Mouse (Mus musculus) liver, postnatal 0 days (tissue): ENCODE measurements around the gene Crip2. TPM values are rescaled to one million over a fixed set of nuclear protein-coding genes. Genes with fewer than 3 reads are reported as not detected.

Experiments
- ATAC-seq: fragments of 200-750 bp; cut with Nextera tagmentation; 2 replicates; pipeline ENCODE4 v1.8.0; 2017; ENCODE audit warnings: mild to moderate bottlenecking, moderate library complexity
- DNase-seq: peaks from one replicate; pipeline ENCODE4 v3.0.0-alpha.2; 2016
- H3K27ac ChIP-seq: fragments of 300-500 bp; sonication (generic); 2 replicates; pipeline ENCODE4 v1.5.1; 2014; ENCODE audit warnings: antibody characterized with exemption, moderate library complexity, mild to moderate bottlenecking, low read depth
- H3K27me3 ChIP-seq: fragments of 300-500 bp; sonication (generic); 2 replicates; pipeline ENCODE4 v1.6.1; 2014; ENCODE audit warnings: low read length, control low read depth, mixed read lengths; ENCODE audit not compliant: insufficient read depth
- H3K36me3 ChIP-seq: fragments of 300-500 bp; sonication (generic); replicated peaks from 2 replicates; pipeline ENCODE4 v1.6.1; 2014; ENCODE audit warnings: mild to moderate bottlenecking, control low read depth, low read length, moderate library complexity, mixed read lengths; ENCODE audit not compliant: insufficient read depth
- H3K4me1 ChIP-seq: fragments of 300-500 bp; sonication (generic); 2 replicates; pipeline ENCODE4 v1.6.1; 2014; ENCODE audit warnings: antibody characterized with exemption, mild to moderate bottlenecking, control low read depth; ENCODE audit not compliant: insufficient read depth
- H3K4me2 ChIP-seq: fragments of 300-500 bp; sonication (generic); 2 replicates; pipeline ENCODE4 v1.6.1; 2014; ENCODE audit warnings: low read depth, mild to moderate bottlenecking, low read length, moderate library complexity, mixed read lengths
- H3K4me3 ChIP-seq: fragments of 300-500 bp; sonication (generic); 2 replicates; pipeline ENCODE4 v1.5.1; 2014; ENCODE audit warnings: low read depth, low read length
- H3K9ac ChIP-seq: fragments of 300-500 bp; sonication (generic); replicated peaks from 2 replicates; pipeline ENCODE4 v1.6.1; 2014; ENCODE audit warnings: mild to moderate bottlenecking, moderate library complexity
- H3K9me3 ChIP-seq: fragments of 300-500 bp; sonication (generic); 2 replicates; pipeline ENCODE4 v1.6.1; 2016; ENCODE audit warnings: mild to moderate bottlenecking, control low read depth, low read length, mixed read lengths
- CTCF ChIP-seq: sonication (generic); IDR thresholded peaks from 2 replicates; pipeline ENCODE4 v1.5.1; 2016; ENCODE audit warnings: antibody characterized with exemption, low read depth
- EP300 ChIP-seq: IDR thresholded peaks from 2 replicates; pipeline ENCODE4 v1.6.1; 2016; ENCODE audit warnings: antibody characterized with exemption, low read depth, mild to moderate bottlenecking
- WGBS: fragments of 180-500 bp; shearing (Covaris S2); extraction: QIAGEN DNeasy Blood & Tissue Kit; methylation state at CpG from one replicate; pipeline ENCODE4 v1.1.7; 2014; ENCODE audit not compliant: insufficient replicate concordance; 5-methylcytosine and 5-hydroxymethylcytosine counted together
- polyA plus RNA-seq: library from polyadenylated mRNA; unstranded; fragments of >200 nt; fragmentation: Nextera tagmentation; extraction: Ambion mirVana; gene quantifications from 2 replicates; pipeline ENCODE4 v1.2.1, GENCODE M21; 2015

The Crip2 gene
- polyA plus RNA-seq, 1 experiment from 2014 or later = 67.4 TPM

DNA sequence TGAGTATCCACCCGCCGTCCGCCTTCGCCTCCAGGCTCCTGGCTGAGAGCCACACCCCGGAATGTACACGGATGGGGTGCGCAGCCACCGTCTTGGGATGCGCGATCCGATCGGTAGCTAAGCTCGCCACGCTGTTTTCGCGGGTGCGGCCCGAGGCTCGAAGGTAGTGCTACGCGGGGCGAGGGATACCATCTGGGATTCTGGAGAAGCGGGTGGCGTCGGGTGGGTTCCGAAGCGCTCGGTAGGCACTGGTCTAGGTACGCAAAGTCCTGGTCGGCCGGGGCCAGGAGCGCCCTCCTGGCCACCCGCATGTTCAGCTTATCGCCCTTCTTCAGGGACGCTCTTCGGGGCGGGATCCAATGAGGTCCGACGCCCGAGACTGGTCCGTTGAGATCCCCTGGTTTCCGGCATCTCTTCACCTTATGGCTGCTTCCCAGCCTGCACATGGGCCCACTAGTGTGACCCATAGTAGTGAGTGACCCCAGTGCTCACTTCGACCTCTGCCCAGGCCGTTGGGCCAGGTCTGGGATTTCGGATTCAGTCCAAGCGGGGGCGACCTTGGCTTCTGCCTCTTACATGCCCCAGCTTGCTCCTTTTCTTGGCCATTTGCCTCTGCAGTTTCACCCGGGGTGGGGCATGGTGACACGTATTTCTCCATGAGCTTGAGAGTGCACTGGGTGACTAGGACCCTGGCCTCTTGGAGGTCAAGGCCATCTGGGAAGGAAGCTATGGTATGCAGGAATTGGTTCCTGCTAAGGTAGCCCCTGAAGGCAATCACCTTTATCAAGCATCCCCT is 778 bp downstream of the Crip2 start:
- TF ChIP-seq EP300 (no peak), CTCF (no peak)

GRCm38 (mm10) chr12:113141531-113141973 is 1.5 kb downstream of the Crip2 start:
- peaks cover 34% of the 10 kb centered on the region for H3K4me1 ChIP-seq
- peak overlapping the region; percentile 50 for H3K4me3 ChIP-seq
- 23% methylated on average over 8 of the region's 8 CpGs for WGBS
- peak overlapping the region; percentile 56 for H3K9ac ChIP-seq
- peak overlapping the region; percentile 74 for H3K27ac ChIP-seq
- TF ChIP-seq CTCF (no peak), EP300 (no peak)
- DNase-seq = peak; percentile 59
- peaks cover 32% of the 10 kb centered on the region for H3K27me3 ChIP-seq
- no peaks in the 10 kb centered on the region for H3K9me3 ChIP-seq
- ATAC-seq = peak; percentile 12; the same call in 1 of the 2 replicates
- H3K4me2 ChIP-seq = peak overlapping the region; percentile 87
- peaks cover 10% of the 10 kb centered on the region for H3K36me3 ChIP-seq

More for the DNA sequence above, 778 bp downstream of the Crip2 start:
- H3K36me3 ChIP-seq = peaks cover 17% of the 10 kb centered on the region
- ATAC-seq (peak; percentile 52), DNase-seq (peak; percentile 62)
- H3K9ac ChIP-seq = peak overlapping the region; percentile 56
- peak overlapping the region; percentile 87 for H3K4me2 ChIP-seq
- peaks cover 31% of the 10 kb centered on the region for H3K27me3 ChIP-seq
- peaks cover 29% of the 10 kb centered on the region for H3K4me1 ChIP-seq
- peak overlapping the region; percentile 50 for H3K4me3 ChIP-seq
- peak overlapping the region; percentile 74 for H3K27ac ChIP-seq
- no peaks in the 10 kb centered on the region for H3K9me3 ChIP-seq
- 2% methylated on average over 49 of the region's 49 CpGs for WGBS

- ATAC-seq (no peak), DNase-seq (peak; percentile 52)
- Histone ChIP-seq H3K4me2 (peak overlapping the region; percentile 87), H3K9ac (peak overlapping the region; percentile 56), H3K4me1 (peaks cover 40% of the 10 kb centered on the region), H3K4me3 (peak overlapping the region; percentile 50; the same call in 1 of the 2 replicates), H3K36me3 (0 out of 2 replicates have a peak, but pooled peaks cover 3% of the 10 kb centered on the region), H3K27me3 (peaks cover 34% of the 10 kb centered on the region), H3K9me3 (no peaks in the 10 kb centered on the region), H3K27ac (peak overlapping the region; percentile 74)
- WGBS = 28% methylated on average over 14 of the region's 15 CpGs
- TF ChIP-seq EP300 (no peak), CTCF (no peak)
Measured at GRCm38 (mm10) chr12:113142021-113142975, 2.3 kb downstream of the Crip2 start.

GRCm38 (mm10) chr12:113143164-113143563 is 3.1 kb downstream of the Crip2 start:
- DNase-seq (no peak), ATAC-seq (no peak)
- Histone ChIP-seq H3K36me3 (0 out of 2 replicates have a peak, but pooled peaks cover 3% of the 10 kb centered on the region), H3K4me1 (peaks cover 45% of the 10 kb centered on the region), H3K9ac (no peak overlapping the region), H3K27ac (peak overlapping the region; percentile 16; the same call in 1 of the 2 replicates), H3K27me3 (peaks cover 34% of the 10 kb centered on the region), H3K9me3 (no peaks in the 10 kb centered on the region), H3K4me3 (no peak overlapping the region), H3K4me2 (peak overlapping the region; percentile 30)
- TF ChIP-seq CTCF (0 out of 2 replicates have a peak, but pooled peaks have one; percentile 13), EP300 (no peak)
- 45% methylated on average over 7 of the region's 7 CpGs for WGBS

- peaks cover 51% of the 10 kb centered on the region for H3K4me1 ChIP-seq
Measured at GRCm38 (mm10) chr12:113144001-113144756, 4.1 kb downstream of the Crip2 start.

More at GRCm38 (mm10) chr12:113144001-113144756, 4.1 kb downstream of the Crip2 start:
- Histone ChIP-seq H3K4me3 (no peak overlapping the region), H3K9ac (no peak overlapping the region), H3K9me3 (no peaks in the 10 kb centered on the region), H3K27ac (no peak overlapping the region), H3K36me3 (0 out of 2 replicates have a peak, but pooled peaks cover 3% of the 10 kb centered on the region), H3K27me3 (peaks cover 32% of the 10 kb centered on the region), H3K4me2 (no peak overlapping the region)
- TF ChIP-seq EP300 = no peak
- TF ChIP-seq CTCF = peak; percentile 86
- ATAC-seq (no peak), DNase-seq (peak; percentile 57)
- 68% methylated on average over 20 of the region's 20 CpGs for WGBS
